Comparison of ENCODE assay signal across 20 mouse cellular contexts in the genomic region with DNA sequence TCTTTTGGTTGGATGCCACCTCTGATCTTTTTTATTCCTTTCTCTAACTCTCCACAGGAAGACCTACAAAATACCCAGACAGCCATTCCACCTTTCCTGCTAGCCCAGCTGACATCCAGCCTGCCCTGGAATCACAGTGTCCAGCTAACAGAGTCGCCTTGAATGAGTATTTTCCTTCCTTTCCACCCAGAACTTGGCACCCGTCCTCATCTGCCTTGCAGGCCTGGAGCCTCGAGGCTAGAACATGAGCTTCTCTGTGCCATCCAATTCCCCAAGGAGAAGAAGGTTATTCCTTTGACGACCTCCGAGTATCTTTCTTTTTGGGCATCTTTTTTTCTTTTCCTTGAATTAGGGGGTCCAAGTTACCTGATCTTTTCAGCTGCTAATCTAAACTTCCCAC.
DNase-seq lines count a peak whose midpoint lies in the region; ATAC-seq lines count a peak whose summit lies in the region.
"Had no signal": no experiment of that assay in that cellular context is flagged by ENCODE, and none has a peak within 500 bp of the region (broad histone marks: within the 10 kb centered on the region; RNA-seq: fewer than 3 reads in every experiment).

No protein-coding gene starts in this region.

- no peak for ATAC-seq in forebrain, embryonic 15.5 days (replicated peaks)
- no peak for ATAC-seq in midbrain, embryonic 12.5 days (ENCODE audit: low FRiP score, low read depth)
- no peak for ATAC-seq in midbrain, embryonic 14.5 days (ENCODE audit: low FRiP score, low TSS enrichment)
- no peak for ATAC-seq in neural tube, embryonic 15.5 days (ENCODE audit: low FRiP score)
- ATAC-seq in inflammation-experienced regulatory T-cells, adult 6 months, result no peak
- ATAC-seq: intestine, embryonic 16.5 days; liver, embryonic 12.5 days had no signal

- no peak for DNase-seq in forebrain, embryonic 10.5 days (ENCODE audit: extremely low spot score, low spot score)
- no peak for DNase-seq in midbrain, embryonic 10.5 days (ENCODE audit: low spot score)
- DNase-seq in midbrain, embryonic 14.5 days, result no peak
- DNase-seq: adrenal gland, postnatal 25 days; cerebellum, adult 11 months; cerebellum, postnatal 36 days; heart, adult 2 months; heart, postnatal 36 days; lung, adult 2 months; right cerebral cortex, adult 18-20 months; thymus, postnatal 4 days had no signal

- no peak overlapping the region for H3K4me3 ChIP-seq in forebrain, embryonic 15.5 days
- H3K4me3 ChIP-seq in forebrain, embryonic 10.5 days, result no peak overlapping the region
- no peak overlapping the region for H3K4me3 ChIP-seq in midbrain, embryonic 12.5 days
- no peak overlapping the region for H3K4me3 ChIP-seq in midbrain, embryonic 10.5 days
- no peak overlapping the region for H3K4me3 ChIP-seq in midbrain, embryonic 14.5 days (replicated peaks; ENCODE audit: low read depth, low read length)
- H3K4me3 ChIP-seq in neural tube, embryonic 15.5 days (replicated peaks), result no peak overlapping the region; the same call in 1 of the 2 replicates
- H3K4me3 ChIP-seq: heart, adult 2 months; limb, embryonic 12.5 days; liver, embryonic 12.5 days; megakaryocyte, embryonic 14.5 days; myocyte had no signal

- no peaks in the 10 kb centered on the region for H3K9me3 ChIP-seq in forebrain, embryonic 15.5 days
- no peaks in the 10 kb centered on the region for H3K9me3 ChIP-seq in forebrain, embryonic 10.5 days
- no peaks in the 10 kb centered on the region for H3K9me3 ChIP-seq in midbrain, embryonic 12.5 days
- no peaks in the 10 kb centered on the region for H3K9me3 ChIP-seq in midbrain, embryonic 10.5 days (replicated peaks)
- H3K9me3 ChIP-seq in midbrain, embryonic 14.5 days (ENCODE audit: control insufficient read depth, low read length), result no peaks in the 10 kb centered on the region
- H3K9me3 ChIP-seq in neural tube, embryonic 15.5 days (replicated peaks), result no peaks in the 10 kb centered on the region
- H3K9me3 ChIP-seq: limb, embryonic 12.5 days; liver, embryonic 12.5 days; megakaryocyte, embryonic 14.5 days had no signal

- peaks cover 34% of the 10 kb centered on the region for H3K4me1 ChIP-seq in forebrain, embryonic 15.5 days
- peaks cover 52% of the 10 kb centered on the region for H3K4me1 ChIP-seq in forebrain, embryonic 10.5 days
- peaks cover 34% of the 10 kb centered on the region for H3K4me1 ChIP-seq in midbrain, embryonic 12.5 days
- peaks cover 67% of the 10 kb centered on the region for H3K4me1 ChIP-seq in midbrain, embryonic 10.5 days
- H3K4me1 ChIP-seq in midbrain, embryonic 14.5 days (ENCODE audit: control insufficient read depth, insufficient read depth, low read length), result peaks cover 19% of the 10 kb centered on the region; the same call in 1 of the 2 replicates
- H3K4me1 ChIP-seq in neural tube, embryonic 15.5 days, result peaks cover 56% of the 10 kb centered on the region
- H3K4me1 ChIP-seq: megakaryocyte, embryonic 14.5 days had no signal

- H3K9ac ChIP-seq in forebrain, embryonic 15.5 days (replicated peaks), result no peak overlapping the region
- no peak overlapping the region for H3K9ac ChIP-seq in midbrain, embryonic 12.5 days (replicated peaks)
- H3K9ac ChIP-seq in midbrain, embryonic 14.5 days (replicated peaks; ENCODE audit: low read length), result no peak overlapping the region
- no peak overlapping the region for H3K9ac ChIP-seq in neural tube, embryonic 15.5 days (replicated peaks)
- H3K9ac ChIP-seq: limb, embryonic 12.5 days; liver, embryonic 12.5 days had no signal

- H3K27ac ChIP-seq in forebrain, embryonic 15.5 days (replicated peaks), result no peak overlapping the region
- H3K27ac ChIP-seq in forebrain, embryonic 10.5 days, result no peak overlapping the region
- H3K27ac ChIP-seq in midbrain, embryonic 12.5 days (replicated peaks), result 0 out of 2 replicates have a peak overlapping the region, but pooled peaks have one; percentile 32
- H3K27ac ChIP-seq in midbrain, embryonic 10.5 days (replicated peaks), result no peak overlapping the region; the same call in 1 of the 2 replicates
- no peak overlapping the region for H3K27ac ChIP-seq in midbrain, embryonic 14.5 days (replicated peaks; ENCODE audit: low read depth, low read length)
- H3K27ac ChIP-seq in neural tube, embryonic 15.5 days (replicated peaks), result no peak overlapping the region
- H3K27ac ChIP-seq: heart, adult 2 months; limb, embryonic 12.5 days; liver, embryonic 12.5 days had no signal

- 74% methylated on average over 5 of the region's 5 CpGs for WGBS in forebrain, embryonic 15.5 days
- WGBS in forebrain, embryonic 10.5 days, result 73% methylated on average over 5 of the region's 5 CpGs
- WGBS in midbrain, embryonic 12.5 days, result 68% methylated on average over 5 of the region's 5 CpGs
- 83% methylated on average over 5 of the region's 5 CpGs for WGBS in midbrain, embryonic 10.5 days
- WGBS in midbrain, embryonic 14.5 days, result 73% methylated on average over 5 of the region's 5 CpGs
- 49% methylated on average over 5 of the region's 5 CpGs for WGBS in neural tube, embryonic 15.5 days

- H3K4me2 ChIP-seq in forebrain, embryonic 15.5 days (replicated peaks), result peak overlapping the region; percentile 28
- peak overlapping the region; percentile 15; the same call in 1 of the 2 replicates for H3K4me2 ChIP-seq in midbrain, embryonic 12.5 days (replicated peaks)
- H3K4me2 ChIP-seq in midbrain, embryonic 14.5 days (ENCODE audit: low read length), result peak overlapping the region; percentile 19
- peak overlapping the region; percentile 42 for H3K4me2 ChIP-seq in neural tube, embryonic 15.5 days
- H3K4me2 ChIP-seq: limb, embryonic 12.5 days; liver, embryonic 12.5 days had no signal

- H3K27me3 ChIP-seq in forebrain, embryonic 15.5 days, result no peaks in the 10 kb centered on the region
- H3K27me3 ChIP-seq in forebrain, embryonic 10.5 days (ENCODE audit: poor library complexity, severe bottlenecking), result peaks cover 26% of the 10 kb centered on the region; the same call in 1 of the 2 replicates
- 0 out of 2 replicates have a peak, but pooled peaks cover 8% of the 10 kb centered on the region for H3K27me3 ChIP-seq in midbrain, embryonic 12.5 days
- H3K27me3 ChIP-seq in midbrain, embryonic 10.5 days (ENCODE audit: low read depth, poor library complexity, severe bottlenecking), result peaks cover 21% of the 10 kb centered on the region
- no peaks in the 10 kb centered on the region for H3K27me3 ChIP-seq in midbrain, embryonic 14.5 days (ENCODE audit: control insufficient read depth, insufficient read depth, low read length)
- H3K27me3 ChIP-seq in neural tube, embryonic 15.5 days (replicated peaks), result no peaks in the 10 kb centered on the region

- no peaks in the 10 kb centered on the region for H3K36me3 ChIP-seq in forebrain, embryonic 15.5 days
- no peaks in the 10 kb centered on the region for H3K36me3 ChIP-seq in forebrain, embryonic 10.5 days (replicated peaks)
- H3K36me3 ChIP-seq in midbrain, embryonic 12.5 days, result no peaks in the 10 kb centered on the region
- H3K36me3 ChIP-seq in midbrain, embryonic 10.5 days, result peaks cover 2% of the 10 kb centered on the region
- no peaks in the 10 kb centered on the region for H3K36me3 ChIP-seq in midbrain, embryonic 14.5 days (ENCODE audit: control insufficient read depth, insufficient read depth, low read length)
- no peaks in the 10 kb centered on the region for H3K36me3 ChIP-seq in neural tube, embryonic 15.5 days
- H3K36me3 ChIP-seq: liver, embryonic 12.5 days had no signal
